Comparison of ENCODE assay signal across 8 mouse cellular contexts in the genomic region with DNA sequence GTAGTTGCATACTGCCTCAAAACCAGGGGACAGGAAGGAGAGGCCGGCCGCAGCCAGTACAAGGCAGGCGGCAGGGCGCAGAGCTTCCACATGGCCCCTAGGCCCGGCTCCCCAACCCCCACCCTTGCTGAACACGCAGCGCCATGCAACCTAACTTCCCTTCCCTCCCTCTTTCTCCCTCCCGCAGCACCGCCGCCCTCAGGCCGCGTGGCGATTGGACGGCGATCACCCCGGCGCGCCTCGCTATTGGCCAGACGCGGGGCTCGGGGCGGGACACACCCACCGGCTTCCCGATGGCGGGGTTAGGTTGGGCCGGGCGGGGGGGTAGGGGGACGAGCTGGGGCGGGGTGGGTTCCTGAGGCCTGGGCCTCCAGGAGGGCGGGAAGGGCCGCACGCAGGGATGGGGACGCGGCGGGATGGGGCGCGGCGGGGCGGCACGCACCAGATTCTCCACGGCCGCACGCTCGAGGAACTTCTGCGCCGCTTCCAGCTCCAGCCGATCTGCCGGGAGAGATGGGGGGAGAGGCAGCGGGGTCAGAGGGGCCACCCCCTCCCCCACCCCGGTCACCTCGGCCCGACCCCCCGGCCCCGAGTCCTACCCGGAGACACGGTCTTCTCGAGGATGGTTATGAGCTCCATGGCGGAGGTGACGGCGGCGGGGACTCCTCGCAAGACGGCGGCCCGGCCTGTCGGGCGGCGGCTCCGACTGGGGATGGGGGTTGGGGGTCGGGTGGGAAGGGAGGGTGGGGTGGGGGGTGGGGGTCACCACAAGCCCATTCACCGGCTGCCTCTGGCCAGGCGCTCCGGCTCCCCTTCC. TPM values are rescaled to one million over a fixed set of nuclear protein-coding genes. Genes with fewer than 3 reads are reported as not detected.
A peak's percentile ranks its signal among the peaks of the same experiment; 100 is the strongest.
DNase-seq lines count a peak whose midpoint lies in the region; ATAC-seq and TF ChIP-seq lines count a peak whose summit lies in the region.

No protein-coding gene starts in this region.

- H3K27ac ChIP-seq in forebrain, embryonic 15.5 days (replicated peaks): peak overlapping the region; percentile 98

- peak; percentile 63 for ATAC-seq in forebrain, embryonic 15.5 days (replicated peaks)
- ATAC-seq in neutrophil, adult 5-6 weeks (ENCODE audit: extremely low read depth, insufficient number of reproducible peaks, low FRiP score, poor library complexity, severe bottlenecking): peak; percentile 63

- peaks cover 39% of the 10 kb centered on the region for H3K4me1 ChIP-seq in forebrain, embryonic 15.5 days
- H3K4me1 ChIP-seq in lung, adult 2 months (ENCODE audit: control insufficient read depth, insufficient read depth, low read length): no peaks in the 10 kb centered on the region

- peak overlapping the region; percentile 92 for H3K4me2 ChIP-seq in forebrain, embryonic 15.5 days (replicated peaks)

- peak overlapping the region; percentile 90 for H3K9ac ChIP-seq in forebrain, embryonic 15.5 days (replicated peaks)

- peak overlapping the region; percentile 99 for H3K4me3 ChIP-seq in forebrain, embryonic 15.5 days
- H3K4me3 ChIP-seq in lung, adult 2 months (replicated peaks; ENCODE audit: extremely low read depth, low read depth, low read length): peak overlapping the region; percentile 82

- no peak for TF ChIP-seq CTCF in lung, adult 2 months (IDR thresholded peaks at IDR 0.05; ENCODE audit: insufficient read depth, low read length)

- WGBS in forebrain, embryonic 15.5 days: under 1% methylated on average over 69 of the region's 74 CpGs
- WGBS in lung, adult 2 months: under 1% methylated on average over 60 of the region's 74 CpGs

- peaks cover 37% of the 10 kb centered on the region for H3K36me3 ChIP-seq in forebrain, embryonic 15.5 days

- DNase-seq in ES-CJ7 (ENCODE audit: low read depth, low spot score): peak; percentile 97
- DNase-seq in cerebellum, adult 11 months: peak; percentile 96
- peak; percentile 96 for DNase-seq in heart, postnatal 25 days (ENCODE audit: low spot score)
- peak; percentile 96 to 97 for DNase-seq in layer of hippocampus, adult 18-20 months (ENCODE audit: low spot score in 2 of 2)
- DNase-seq in lung, adult 2 months: peak; percentile 97
- DNase-seq in thymus, adult 18-20 months: peak; percentile 97 to 98

- intact Hi-C loops in heart, postnatal 25 days (cut with DNase I): no loop called here

- TF ChIP-seq POLR2A in lung, adult 2 months (IDR thresholded peaks at IDR 0.05; ENCODE audit: borderline replicate concordance, extremely low read depth, low read depth, low read length): peak; percentile 48; the same call in 1 of the 2 replicates

- no peaks in the 10 kb centered on the region for H3K9me3 ChIP-seq in forebrain, embryonic 15.5 days

- no peaks in the 10 kb centered on the region for H3K27me3 ChIP-seq in forebrain, embryonic 15.5 days

RNA-seq across cellular contexts. Expression of a gene that starts 0.5 kb away (rescaled TPM):
- polyA plus RNA-seq in forebrain, embryonic 15.5 days (2015; fragmentation: Nextera tagmentation; extraction: Ambion mirVana): 40.6 and 41.8 TPM in 2 replicates
- 10 to 100 TPM; 80.0 to 81.2 TPM for total RNA-seq in heart, postnatal 25 days (2021)
- 100 to 1,000 TPM; 125 to 130 TPM for total RNA-seq in layer of hippocampus, adult 18-20 months (2021)
- 18.7 and 32.0 TPM in 2 replicates for polyA plus RNA-seq in lung, adult 2 months (2012; rRNA removed)
- 149 and 179 TPM in 2 replicates for total RNA-seq in neutrophil, adult 5-6 weeks (2017)

RNA-seq across cellular contexts. Expression of a gene that starts 35.9 kb away (rescaled TPM):
- polyA plus RNA-seq in forebrain, embryonic 15.5 days (2015; fragmentation: Nextera tagmentation; extraction: Ambion mirVana): 6.2 and 7.6 TPM in 2 replicates
- total RNA-seq in heart, postnatal 25 days (2021): 10 to 100 TPM; 13.3 to 16.7 TPM
- total RNA-seq in layer of hippocampus, adult 18-20 months (2021): 100 to 1,000 TPM in 1 of 2 experiments, 10 to 100 TPM in 1; 98.1 to 100 TPM
- 55.8 and 85.1 TPM in 2 replicates for polyA plus RNA-seq in lung, adult 2 months (2012; rRNA removed)
- total RNA-seq in neutrophil, adult 5-6 weeks (2017): 11.3 and 13.2 TPM in 2 replicates

Comparison
In these comparisons a context has a peak if more than half of its experiments do, and no peak if none do; other contexts are left out.
1. Peak in every context shown above with its lines: DNase-seq, ATAC-seq, H3K4me3 ChIP-seq and H3K27ac ChIP-seq.